Mouse (Mus musculus) fat pad, adult 2 months (tissue): Measurements from ENCODE around the gene Psmb10.
"Not testable (repeated sequence)": the region's sequence is repeated elsewhere in the genome, so short reads cannot be mapped to it uniquely, and the experiment has no call there.

ENCODE experiments used
- DNase-seq: peaks from one replicate; pipeline ENCODE4 v3.0.0-alpha.2; 2011; ENCODE audit warnings: low read depth, low spot score; ENCODE audit errors: extremely low read depth

Psmb10 gene

DNA sequence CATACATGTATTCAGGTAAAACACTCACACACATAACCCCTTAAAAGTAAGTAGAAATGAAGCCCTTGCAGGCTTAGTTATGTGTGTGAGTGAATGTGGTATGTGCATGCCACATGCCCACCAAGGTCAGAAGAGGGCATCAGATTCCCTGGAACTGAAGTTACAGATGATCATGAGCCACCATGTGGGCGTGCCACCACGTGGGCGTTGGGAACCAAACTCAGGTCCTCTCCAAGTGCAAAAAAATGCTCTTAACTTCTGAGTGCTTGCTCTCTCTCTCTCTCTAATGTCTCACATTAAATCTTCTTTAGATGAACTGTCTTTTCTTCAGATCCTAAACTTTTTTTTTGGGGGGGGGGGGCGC, at the start of gene Psmb10:
TSS of gene Psmb10 (minus strand) at position 139 of the 364 bp plus-strand sequence.
- no peak for DNase-seq

DNA sequence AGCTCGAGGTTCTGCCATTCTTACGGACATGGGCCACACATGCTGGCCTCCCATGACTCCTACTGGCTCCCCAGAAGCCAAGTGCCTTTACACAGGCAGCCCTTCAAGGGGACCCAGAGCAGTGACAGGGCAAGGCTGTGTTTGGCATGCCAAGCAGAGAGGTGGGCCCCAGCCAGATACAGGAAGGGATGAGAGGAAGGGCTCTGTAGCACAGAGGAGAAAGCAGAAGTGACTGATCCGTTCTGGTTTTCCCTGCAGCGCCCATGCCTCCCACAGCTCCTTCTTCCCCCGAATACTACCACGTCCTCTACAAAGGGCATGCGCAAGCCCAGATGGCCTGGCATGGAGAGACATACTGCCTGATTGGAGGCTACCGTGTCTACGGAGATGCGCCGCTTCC, 45.2 kb upstream of the Psmb10 start:
- not testable (repeated sequence) for DNase-seq

DNA sequence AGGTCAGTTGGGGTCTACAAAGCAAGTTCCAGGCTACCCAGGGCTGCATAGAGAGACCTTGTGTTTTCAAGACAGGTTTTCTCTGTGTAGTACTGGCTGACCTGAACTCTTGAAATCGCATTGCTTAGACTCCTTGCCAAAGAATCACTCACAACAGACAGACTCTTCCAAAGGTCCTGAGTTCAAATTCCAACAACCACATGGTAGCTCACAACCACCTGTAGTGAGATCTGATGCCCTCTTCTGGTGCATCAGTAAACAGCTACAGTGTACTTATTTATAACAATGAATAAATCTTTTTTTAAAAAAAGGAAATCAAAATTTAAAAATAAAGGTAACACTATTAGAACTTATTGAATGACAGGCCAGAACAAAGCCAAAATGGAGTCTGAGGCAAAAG, 42.9 kb upstream of the Psmb10 start:
- no peak for DNase-seq

DNA sequence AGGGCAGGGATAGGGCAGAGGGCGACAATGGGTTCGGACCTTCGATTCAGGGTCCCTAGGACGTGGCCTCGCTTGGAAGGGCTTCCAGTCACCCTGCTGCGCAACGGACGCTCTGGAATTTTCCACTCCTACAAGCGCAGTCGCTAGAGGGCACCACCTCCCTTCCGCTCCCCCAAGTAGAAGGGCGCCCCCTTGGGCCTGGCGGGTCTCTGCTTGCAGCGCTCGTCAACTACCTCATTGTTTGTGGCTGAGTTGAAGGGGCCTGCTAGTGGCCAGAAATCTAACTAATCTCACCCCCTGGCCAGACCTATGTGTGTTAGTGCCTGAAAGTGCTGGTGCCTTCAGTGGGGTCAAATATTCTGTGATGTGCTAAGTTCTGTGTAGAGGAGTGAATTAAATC, 41.1 kb upstream of the Psmb10 start, which contains the start of gene Dpep3:
TSS of gene Dpep3 (minus strand) at position 105 of the 400 bp plus-strand sequence.
- DNase-seq = no peak

DNA sequence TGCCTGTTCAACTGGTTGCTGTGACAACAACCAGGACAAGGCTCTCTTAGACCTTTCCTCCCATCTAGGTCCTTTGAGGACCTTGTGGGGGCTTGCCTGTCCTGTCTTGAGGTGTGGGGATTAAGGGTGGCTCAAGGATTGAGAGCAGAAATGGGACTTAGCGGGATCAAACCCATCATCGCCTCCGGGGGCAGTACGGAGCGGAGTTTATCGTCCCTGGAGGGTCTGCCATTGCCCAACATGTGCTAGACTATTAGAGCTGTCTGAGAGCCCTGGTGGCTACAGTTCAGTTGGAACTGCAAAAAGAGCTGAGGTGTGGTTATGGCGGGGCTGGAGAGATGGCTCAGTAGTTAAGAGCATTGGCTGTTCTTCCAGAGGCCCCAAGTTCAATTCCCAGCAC, 37.1 kb upstream of the Psmb10 start:
- no peak for DNase-seq

DNA sequence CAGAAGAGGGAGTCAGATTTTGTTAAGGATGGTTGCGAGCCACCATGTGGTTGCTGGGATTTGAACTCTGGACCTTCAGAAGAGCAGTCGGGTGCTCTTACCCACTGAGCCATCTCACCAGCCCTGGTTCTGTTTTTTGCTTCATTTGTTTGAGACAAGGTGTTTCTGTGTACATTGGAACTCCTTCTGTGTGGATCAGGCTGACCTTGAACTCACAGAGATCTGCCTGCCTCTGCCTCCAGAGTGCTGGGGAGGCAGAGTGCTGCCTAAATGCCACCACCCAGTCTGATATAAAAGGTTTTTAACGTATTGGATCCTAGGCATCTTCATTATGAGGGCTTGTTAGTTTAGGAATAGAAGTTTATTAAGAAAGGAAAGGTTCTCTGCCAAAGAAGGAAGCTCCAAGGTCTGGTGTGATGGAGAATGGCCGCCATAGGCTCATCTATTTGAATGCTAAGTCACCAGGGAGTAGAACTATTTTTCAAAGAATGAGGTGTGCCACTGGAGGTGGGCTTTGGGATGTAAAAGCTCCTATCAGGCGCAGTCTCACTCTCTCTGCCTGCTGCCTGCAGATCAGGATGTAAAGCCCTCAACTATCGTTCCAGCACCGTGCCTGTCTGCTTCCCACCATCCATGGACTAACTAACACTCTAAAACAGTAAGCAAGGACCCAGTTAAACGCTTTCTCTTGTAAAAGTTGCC, 32.9 kb upstream of the Psmb10 start:
- no peak for DNase-seq

DNA sequence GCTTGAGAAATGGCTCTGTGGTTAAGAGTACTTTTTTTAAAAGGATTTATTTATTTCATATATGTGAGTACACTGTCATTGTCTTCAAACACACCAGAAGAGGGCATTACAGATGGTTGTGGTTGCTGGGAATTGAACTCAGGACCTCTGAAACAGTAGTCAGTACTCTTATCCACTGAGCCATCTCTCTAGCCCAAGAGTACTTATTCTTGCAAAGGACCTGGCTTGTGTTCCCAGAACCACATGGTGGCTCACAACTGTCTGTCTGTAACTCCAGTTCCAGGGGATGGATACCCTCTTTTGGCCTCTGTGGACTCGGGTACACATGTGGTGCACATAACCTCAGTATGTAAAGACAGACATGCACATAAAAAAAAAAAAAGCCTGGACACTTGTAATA, 31.1 kb upstream of the Psmb10 start:
- no peak for DNase-seq

DNA sequence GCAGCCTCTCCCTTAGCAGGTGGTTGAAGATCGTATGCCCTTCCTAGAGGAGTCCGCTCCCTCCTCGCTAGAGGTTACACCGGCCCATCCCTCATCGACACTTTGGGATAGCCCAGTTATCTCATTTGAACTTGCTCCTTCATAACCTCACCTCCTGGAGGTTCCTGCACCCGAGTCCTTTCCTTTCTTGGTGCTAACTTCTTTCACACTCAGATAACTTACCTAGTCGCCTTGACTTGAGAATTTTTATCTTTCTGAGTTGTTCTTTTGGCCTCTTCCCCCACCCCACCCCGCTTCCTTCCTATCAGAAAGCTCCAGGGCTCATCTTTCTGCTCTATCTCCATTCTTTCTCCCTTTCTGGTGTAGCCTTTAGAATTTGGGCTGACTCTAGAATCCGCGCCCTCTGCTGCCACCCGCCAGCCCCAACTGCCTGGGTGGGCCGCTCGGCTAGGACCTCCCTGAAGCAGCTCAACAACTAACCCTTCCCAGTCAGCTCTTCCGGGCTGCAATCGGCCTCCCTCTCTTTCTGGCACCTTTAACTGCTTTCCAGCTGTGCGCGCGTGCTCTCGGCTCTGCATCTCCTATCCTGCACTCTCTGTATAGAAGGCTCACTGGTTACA, 28.6 kb upstream of the Psmb10 start:
- no peak for DNase-seq

DNA sequence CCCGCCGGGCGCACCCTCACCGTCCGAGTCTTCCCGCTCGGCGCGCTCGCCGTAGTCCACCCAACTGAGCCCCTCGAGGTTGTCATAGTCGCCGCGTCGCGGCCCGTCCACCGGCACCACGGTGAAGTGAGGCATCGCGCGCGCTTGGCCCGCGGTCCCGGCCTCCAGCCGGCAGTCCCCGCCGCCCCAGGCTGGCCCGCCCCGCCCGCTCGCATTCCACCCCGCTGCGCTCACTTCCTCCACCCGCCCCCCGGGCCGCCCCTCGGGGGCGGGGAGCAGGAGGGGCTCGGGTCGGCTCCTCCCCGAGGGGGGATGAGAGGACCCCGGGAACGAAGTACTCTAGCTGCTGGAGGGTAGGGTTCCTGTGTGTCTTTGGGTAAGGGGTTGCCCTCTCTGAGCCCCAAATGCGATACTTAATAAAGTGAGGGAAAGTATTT, 27.7 kb upstream of the Psmb10 start, which contains the start of gene Slc12a4:
TSS of gene Slc12a4 (minus strand) at position 193 of the 437 bp plus-strand sequence.
- no peak for DNase-seq

DNA sequence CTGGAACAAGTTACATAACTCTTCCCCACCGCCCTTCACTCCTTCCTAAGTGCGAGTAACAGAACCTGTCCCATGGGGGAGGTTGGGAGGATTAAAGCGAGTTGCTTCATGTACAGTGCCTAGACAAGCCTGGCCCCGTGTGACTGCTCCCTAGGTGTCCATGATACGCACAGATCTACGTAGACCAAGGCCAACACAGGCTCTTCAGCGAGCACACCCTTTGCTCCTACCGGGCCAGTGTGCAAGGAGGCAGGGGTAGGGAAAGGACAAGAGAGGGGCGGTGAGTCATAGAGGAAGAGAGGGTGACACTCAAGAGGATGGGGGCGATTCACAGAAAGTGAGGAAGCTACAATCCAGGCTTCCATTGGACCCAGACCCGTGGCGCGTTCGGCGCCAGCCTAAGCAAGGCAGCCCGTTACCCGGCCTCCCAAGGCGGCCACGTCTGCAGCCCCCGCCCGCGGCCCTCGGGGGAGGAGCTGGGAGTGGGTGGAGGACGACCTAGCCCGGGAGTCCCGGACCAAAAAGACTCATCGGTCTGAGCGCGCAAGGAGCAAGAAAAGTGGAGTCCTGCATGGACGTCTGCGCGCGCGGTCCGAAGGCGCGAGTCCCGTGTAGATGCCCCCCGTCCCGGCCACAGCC, 27.1 kb upstream of the Psmb10 start:
- DNase-seq = peak; percentile 52

DNA sequence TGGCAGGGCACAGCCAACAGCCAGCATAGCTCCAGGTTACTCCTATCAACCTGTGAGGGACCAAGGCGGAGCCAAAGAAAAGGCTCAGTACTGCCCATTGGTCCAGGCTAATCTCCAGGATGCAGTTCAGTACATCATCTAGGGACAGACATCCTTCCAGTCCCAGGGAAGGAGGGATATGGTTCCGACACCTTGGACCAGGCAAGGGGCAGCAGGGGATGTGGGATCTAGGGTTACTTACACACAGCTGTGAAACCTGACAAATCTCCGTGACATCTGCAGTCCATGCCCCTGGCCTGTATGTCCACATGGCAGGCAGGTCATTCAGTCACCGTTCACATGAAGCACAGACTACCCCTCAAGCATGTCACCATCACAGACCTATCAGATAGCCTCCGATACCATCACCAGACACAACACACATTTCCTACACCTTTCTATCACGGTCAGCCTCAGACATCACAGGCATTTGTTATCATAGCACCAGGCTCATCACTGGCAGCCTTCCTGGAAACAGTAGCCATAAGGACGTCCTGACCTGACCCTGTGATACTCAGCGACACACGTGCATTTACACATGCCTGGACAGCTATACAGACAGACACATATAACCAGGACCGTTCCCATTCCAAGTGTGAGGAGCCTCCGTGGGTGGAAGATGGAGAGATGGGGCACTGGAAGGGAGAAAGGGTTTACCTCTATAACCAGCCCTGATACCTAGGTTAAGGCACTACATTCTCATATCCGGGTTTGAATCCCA, 26.4 kb upstream of the Psmb10 start:
- DNase-seq = no peak

DNA sequence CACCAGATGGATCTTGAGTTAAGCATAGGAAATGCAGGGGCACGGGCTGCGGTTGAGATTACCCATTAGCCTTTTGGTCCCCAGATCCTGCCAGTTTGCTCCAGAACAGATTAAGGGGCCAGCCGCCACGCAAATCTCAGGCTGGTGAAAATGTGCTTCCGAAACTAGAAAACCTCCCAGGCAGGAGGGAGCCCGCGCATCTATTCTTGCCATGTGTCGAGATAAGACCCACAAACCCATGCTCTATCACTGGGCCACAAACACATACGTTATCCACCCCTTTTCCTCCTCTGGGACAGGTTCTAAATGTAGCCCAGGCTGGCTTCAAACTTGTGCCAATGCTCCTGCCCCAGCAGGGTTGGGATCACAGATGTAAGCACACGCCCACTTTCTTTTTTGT, 23.3 kb upstream of the Psmb10 start:
- no peak for DNase-seq

DNA sequence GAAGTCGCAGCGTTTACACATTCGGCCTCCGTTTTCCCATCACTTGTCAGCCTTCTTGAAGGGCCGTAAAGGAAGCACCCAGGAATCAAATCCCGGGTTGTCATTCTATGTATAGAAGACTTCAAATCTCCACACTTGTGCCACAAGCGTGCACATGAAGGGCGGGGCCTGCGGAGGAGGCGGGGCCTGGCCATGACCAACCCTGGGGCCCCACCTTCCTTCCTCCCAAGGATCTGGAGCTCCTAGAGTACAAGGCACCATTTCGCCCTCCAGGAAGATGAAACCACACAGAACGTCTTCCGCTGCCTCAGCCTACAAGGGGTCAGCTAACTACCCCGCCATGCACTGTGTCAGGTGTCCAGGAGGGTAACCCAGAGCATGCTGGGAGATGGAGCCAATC, 22.9 kb upstream of the Psmb10 start:
- no peak for DNase-seq

DNA sequence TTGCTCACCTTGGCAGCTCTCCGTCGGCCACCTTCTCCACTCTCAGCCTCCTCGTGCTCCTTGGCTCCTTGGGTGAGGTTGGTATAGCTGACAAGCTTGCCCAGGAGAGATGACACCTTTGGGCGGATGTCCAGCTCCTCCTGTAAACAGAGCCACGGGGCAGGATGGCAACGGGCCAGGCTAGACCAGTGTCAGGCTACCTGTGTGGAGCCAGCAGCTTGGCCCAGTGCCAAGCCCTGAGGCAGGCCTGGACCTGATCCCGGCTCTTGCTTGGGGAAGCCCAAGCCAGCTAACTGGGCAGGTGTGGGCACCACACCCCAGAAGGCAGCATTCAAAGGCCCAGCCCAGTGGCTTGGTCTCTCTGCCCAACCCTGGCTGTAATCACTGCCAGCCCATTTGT, 21.1 kb upstream of the Psmb10 start:
- peak; percentile 91 for DNase-seq

DNA sequence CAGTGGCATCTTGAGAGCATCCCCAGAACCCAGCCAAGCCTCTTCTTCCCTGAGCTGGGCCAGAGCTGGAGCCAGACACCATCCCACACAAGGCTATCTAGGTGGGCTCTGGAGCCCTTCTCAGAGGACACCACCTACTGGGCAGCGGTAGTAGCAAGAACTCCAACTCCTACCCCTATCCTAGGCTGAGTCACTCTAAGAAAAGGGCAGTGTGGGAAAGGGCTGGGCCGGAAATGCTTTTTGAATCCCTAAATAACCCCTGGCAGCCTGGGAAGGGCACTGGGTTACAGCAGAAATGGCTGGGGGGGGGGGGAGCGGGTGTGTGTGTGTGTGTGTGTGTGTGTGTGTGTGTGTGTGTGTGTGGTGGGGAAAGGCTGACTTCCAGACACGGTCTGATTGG, 19.6 kb upstream of the Psmb10 start:
- no peak for DNase-seq

DNA sequence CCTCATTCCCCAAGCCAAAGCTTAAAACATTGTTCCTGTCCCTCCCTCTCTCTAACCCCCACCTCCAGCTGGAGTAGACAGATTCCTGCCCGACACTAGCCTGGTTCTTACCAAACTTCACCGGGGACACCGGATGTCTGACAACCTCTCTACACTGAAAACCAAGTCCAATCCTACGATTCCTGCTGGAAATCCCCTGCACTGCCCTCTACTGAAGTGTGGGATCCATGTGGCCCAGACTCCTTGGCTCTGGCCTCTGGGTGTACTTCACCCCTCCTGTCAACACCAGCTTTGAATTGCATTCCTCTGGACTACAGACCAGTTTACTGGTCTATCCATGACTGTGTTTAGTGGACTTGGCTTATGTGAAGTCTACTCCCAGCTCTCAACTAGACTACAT, 18.3 kb upstream of the Psmb10 start:
- DNase-seq = no peak

DNA sequence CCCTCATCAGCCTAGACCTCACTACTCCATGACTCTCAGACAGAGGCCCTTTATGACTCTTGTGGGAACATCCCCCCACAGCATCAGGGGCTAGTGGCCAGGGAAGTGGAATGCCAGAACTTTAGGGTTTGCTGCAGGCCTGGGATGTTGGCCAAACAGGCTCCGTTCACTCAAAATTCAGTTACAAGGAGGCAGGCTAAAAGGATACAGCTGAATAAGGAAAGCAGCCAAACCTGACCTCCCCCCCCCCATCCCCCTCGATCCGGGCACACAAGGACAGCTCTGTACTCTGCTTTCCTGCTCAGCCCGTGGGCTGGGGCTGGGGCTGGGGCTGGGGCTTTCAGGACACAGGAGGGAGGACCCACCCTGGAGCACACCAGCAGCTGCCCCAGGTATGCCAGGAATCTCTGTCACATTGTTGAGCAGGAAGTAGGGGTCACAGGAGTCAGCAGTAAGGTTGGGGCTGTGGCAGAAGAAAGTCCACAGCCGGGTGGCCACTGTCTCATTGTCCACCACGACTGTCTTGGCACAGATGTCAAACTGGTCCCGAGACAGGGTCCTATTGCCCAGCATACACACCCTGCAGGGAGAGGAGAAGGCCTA, 12.9 kb upstream of the Psmb10 start:
- DNase-seq = no peak

DNA sequence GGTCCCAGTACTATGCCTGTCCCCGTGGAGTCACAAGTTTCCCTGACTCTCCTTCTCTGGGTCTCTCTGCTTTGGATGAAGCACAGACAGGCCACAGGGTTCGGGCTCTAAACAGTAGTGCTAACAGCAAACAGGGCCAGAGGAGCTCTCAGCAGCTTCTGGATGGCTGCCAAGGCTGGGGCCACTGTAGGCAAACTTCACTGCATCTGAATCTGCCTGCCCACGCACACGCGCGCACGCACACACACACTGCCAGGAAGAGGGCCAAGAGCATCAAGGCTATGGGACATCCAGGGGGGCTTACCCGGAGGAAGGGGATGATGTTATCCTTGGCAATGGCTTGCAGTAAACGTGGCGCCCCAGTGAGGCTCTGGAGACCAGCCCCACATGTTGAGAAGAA, 11.1 kb upstream of the Psmb10 start:
- no peak for DNase-seq

DNA sequence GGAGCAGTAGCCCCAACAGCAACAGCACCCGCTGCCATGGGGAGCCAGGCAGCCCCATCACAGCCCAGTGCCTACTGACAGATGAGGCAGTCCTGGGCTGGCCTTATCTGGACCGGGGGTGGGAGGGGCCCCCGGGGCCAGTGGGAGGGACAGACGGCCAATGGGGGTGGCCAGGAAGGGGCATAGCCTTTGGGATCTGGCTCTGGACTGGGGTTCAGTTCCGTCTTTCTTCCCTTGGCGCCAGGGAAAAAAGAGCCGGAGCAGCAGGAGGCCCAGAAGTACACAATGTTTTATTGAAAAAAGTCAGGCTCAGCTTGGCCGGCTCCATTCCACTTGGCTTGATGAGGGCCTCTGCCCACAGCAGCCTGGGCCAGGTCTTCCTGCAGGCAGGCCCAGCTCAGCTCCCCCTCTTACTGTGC, 5.1 kb upstream of the Psmb10 start, which contains the start of gene Lcat:
TSS of gene Lcat (minus strand) at position 62 of the 419 bp plus-strand sequence.
- no peak for DNase-seq

DNA sequence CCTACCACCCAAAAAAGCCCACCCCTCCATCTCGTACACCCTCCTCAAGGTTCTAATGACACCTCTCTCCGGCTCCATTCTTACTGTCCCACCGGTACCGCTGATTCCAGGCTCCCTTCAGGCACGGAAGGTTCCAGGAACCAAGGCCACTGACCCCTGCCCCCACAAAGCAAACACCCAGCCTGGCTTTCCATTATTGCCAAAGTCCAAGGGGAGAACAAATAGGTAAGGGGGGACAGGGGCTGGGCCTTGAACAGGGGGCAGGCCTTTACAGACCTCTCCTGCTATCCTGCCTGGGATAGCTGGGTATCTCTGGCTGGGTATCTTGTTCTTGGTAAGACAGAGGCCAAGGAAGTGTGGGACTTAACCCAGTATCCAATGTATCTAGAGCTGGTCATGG, 4.3 kb upstream of the Psmb10 start:
- DNase-seq = no peak

DNA sequence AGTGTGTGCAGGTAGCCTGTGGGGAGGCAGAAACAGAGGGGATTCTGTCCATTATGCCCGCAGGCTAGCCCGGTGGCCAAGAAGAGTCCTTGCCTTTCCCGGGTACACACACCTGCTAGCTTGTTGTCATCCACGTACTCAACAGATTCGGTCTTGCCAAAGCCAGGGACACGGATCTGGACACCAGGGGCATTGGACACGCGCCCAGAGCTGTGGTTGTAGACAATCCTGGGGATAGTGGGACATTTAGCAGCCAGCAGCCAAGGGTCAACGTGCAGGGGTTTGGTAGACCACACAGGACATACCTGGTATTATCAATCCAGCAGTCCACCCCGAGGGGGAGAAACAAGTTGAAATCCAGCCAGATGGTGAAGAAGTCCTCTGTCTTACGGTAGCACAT, 3.8 kb upstream of the Psmb10 start:
- no peak for DNase-seq
